Mouse (Mus musculus) MEL (cell line): ENCODE data around the gene Plcb4. TPM values are rescaled to one million over a fixed set of nuclear protein-coding genes. Genes with fewer than 3 reads are reported as not detected.

Experiments
- DNase-seq: peaks from one replicate; pipeline ENCODE4 v3.0.0; 2011; ENCODE audit warnings: low read depth, low spot score
- H3K27ac ChIP-seq: 2 replicates; pipeline ENCODE4 v1.5.1; 2012; ENCODE audit warnings: low read depth, mild to moderate bottlenecking, control low read depth, low read length, moderate library complexity; ENCODE audit not compliant: control insufficient read depth
- H3K27me3 ChIP-seq, 2 experiments: fragments of 150-350 bp in 1 of 2; sonication (generic) in 1 of 2; 2 replicates each; pipeline ENCODE4 v1.6.1; 2012; ENCODE audit warnings: low read length in 2 of 2, mild to moderate bottlenecking in 2 of 2, improper control_type of control experiment in 1 of 2, moderate library complexity in 1 of 2; ENCODE audit not compliant: insufficient read depth in 2 of 2, control insufficient read depth in 1 of 2
- H3K36me3 ChIP-seq, 2 experiments: 2 replicates each; pipeline ENCODE4 v1.6.1; 2012 to 2014; ENCODE audit warnings: low read length in 2 of 2, improper control_type of control experiment in 1 of 2, inconsistent platforms in 1 of 2, mild to moderate bottlenecking in 1 of 2; ENCODE audit not compliant: insufficient read depth in 2 of 2, control insufficient read depth in 1 of 2
- H3K4me1 ChIP-seq, 2 experiments: fragments of 150-350 bp in 1 of 2; sonication (generic) in 1 of 2; 2 replicates each; pipeline ENCODE4 v1.6.1; 2012; ENCODE audit warnings: low read length in 2 of 2, improper control_type of control experiment in 1 of 2, mild to moderate bottlenecking in 1 of 2; ENCODE audit not compliant: insufficient read depth in 2 of 2, control insufficient read depth in 1 of 2
- H3K4me3 ChIP-seq, 2 experiments: fragments of 150-350 bp in 1 of 2; sonication (generic) in 1 of 2; 2 replicates each; pipeline ENCODE4 v1.5.1; 2012; ENCODE audit warnings: low read depth in 2 of 2, low read length in 2 of 2, mild to moderate bottlenecking in 2 of 2, moderate library complexity in 2 of 2, control low read depth in 1 of 2, improper control_type of control experiment in 1 of 2; ENCODE audit not compliant: control insufficient read depth in 1 of 2, insufficient read depth in 1 of 2
- H3K79me2 ChIP-seq: 2 replicates; pipeline ENCODE4 v1.6.1; 2012; ENCODE audit warnings: mild to moderate bottlenecking, low read length, moderate library complexity; ENCODE audit not compliant: control insufficient read depth, poor library complexity, insufficient read depth
- H3K9ac ChIP-seq: 2 replicates; pipeline ENCODE4 v1.6.1; 2012; ENCODE audit warnings: low read depth, mild to moderate bottlenecking, control low read depth, low read length, moderate library complexity; ENCODE audit not compliant: control insufficient read depth, poor library complexity, severe bottlenecking
- H3K9me3 ChIP-seq: fragments of 150-350 bp; sonication (generic); replicated peaks from 2 replicates; pipeline ENCODE4 v1.6.1; 2012; ENCODE audit warnings: mild to moderate bottlenecking, low read length, improper control_type of control experiment, moderate library complexity; ENCODE audit not compliant: insufficient read depth
- CTCF ChIP-seq, 3 experiments: IDR thresholded peaks in 2 of 3; conservative IDR thresholded peaks in 1 of 3; 2 replicates each; pipeline ENCODE4 v1.5.1; 2011 to 2012; ENCODE audit warnings: low read length in 3 of 3, low read depth in 2 of 3, mild to moderate bottlenecking in 2 of 3, improper control_type of control experiment in 1 of 3, inconsistent platforms in 1 of 3, mixed read lengths in 1 of 3, moderate library complexity in 1 of 3; ENCODE audit not compliant: control insufficient read depth in 1 of 3, insufficient read depth in 1 of 3, poor library complexity in 1 of 3, severe bottlenecking in 1 of 3
- E2F4 ChIP-seq: IDR thresholded peaks from 2 replicates; pipeline ENCODE4 v1.6.1; 2011; ENCODE audit warnings: low read depth, low read length, improper control_type of control experiment, borderline replicate concordance
- EP300 ChIP-seq, 2 experiments: IDR thresholded peaks; 2 replicates each; pipeline ENCODE4 v1.6.1; 2011; ENCODE audit warnings: improper control_type of control experiment in 2 of 2, low read length in 2 of 2, low read depth in 1 of 2, mild to moderate bottlenecking in 1 of 2
- ETS1 ChIP-seq: IDR thresholded peaks from 2 replicates; pipeline ENCODE4 v1.6.1; 2012; ENCODE audit warnings: low read depth, mild to moderate bottlenecking, inconsistent platforms, low read length, improper control_type of control experiment, moderate library complexity
- GABPA ChIP-seq: IDR thresholded peaks from 2 replicates; pipeline ENCODE4 v1.6.1; 2012; ENCODE audit warnings: low read depth, mild to moderate bottlenecking, inconsistent platforms, low read length, improper control_type of control experiment, moderate library complexity
- GATA1 ChIP-seq: IDR thresholded peaks from 2 replicates; pipeline ENCODE4 v1.6.1; 2011; ENCODE audit warnings: low read depth, low read length, improper control_type of control experiment
- KAT2A ChIP-seq: conservative IDR thresholded peaks from 2 replicates; pipeline ENCODE4 v1.6.1; 2012; ENCODE audit warnings: low read depth, low read length, improper control_type of control experiment, inconsistent platforms
- MAX ChIP-seq: IDR thresholded peaks from 2 replicates; pipeline ENCODE4 v1.6.1; 2011; ENCODE audit warnings: low read length, improper control_type of control experiment
- MAZ ChIP-seq: IDR thresholded peaks from 2 replicates; pipeline ENCODE4 v1.6.1; 2012; ENCODE audit warnings: low read depth, mild to moderate bottlenecking, inconsistent platforms, low read length, improper control_type of control experiment
- MYB ChIP-seq: IDR thresholded peaks from 2 replicates; pipeline ENCODE4 v1.6.1; 2011; ENCODE audit warnings: mild to moderate bottlenecking, low read depth, low read length, improper control_type of control experiment
- MYC ChIP-seq: IDR thresholded peaks from 2 replicates; pipeline ENCODE4 v1.6.1; 2011; ENCODE audit warnings: low read depth, mild to moderate bottlenecking, low read length, improper control_type of control experiment, moderate library complexity
- NELFE ChIP-seq: IDR thresholded peaks from 2 replicates; pipeline ENCODE4 v1.6.1; 2011; ENCODE audit warnings: low read depth, low read length, improper control_type of control experiment
- NRF1 ChIP-seq: IDR thresholded peaks from 2 replicates; pipeline ENCODE4 v1.6.1; 2014; ENCODE audit warnings: low read depth, mild to moderate bottlenecking, inconsistent platforms, low read length, improper control_type of control experiment, moderate library complexity; ENCODE audit not compliant: poor library complexity, insufficient read depth, severe bottlenecking
- POLR2A ChIP-seq, 2 experiments: IDR thresholded peaks; 2 replicates each; pipeline ENCODE4 v1.6.1; 2011 to 2012; ENCODE audit warnings: low read length in 2 of 2, mild to moderate bottlenecking in 2 of 2, control low read depth in 1 of 2, improper control_type of control experiment in 1 of 2, low read depth in 1 of 2, moderate library complexity in 1 of 2; ENCODE audit not compliant: control insufficient read depth in 1 of 2, insufficient read depth in 1 of 2, poor library complexity in 1 of 2
- POLR2AphosphoS2 ChIP-seq: IDR thresholded peaks from 2 replicates; pipeline ENCODE4 v1.6.1; 2011; ENCODE audit warnings: low read length, improper control_type of control experiment
- RAD21 ChIP-seq: IDR thresholded peaks from 2 replicates; pipeline ENCODE4 v1.6.1; 2011; ENCODE audit warnings: mild to moderate bottlenecking, low read depth, low read length, improper control_type of control experiment
- RCOR1 ChIP-seq: IDR thresholded peaks from 2 replicates; pipeline ENCODE4 v1.6.1; 2012; ENCODE audit warnings: low read depth, mild to moderate bottlenecking, inconsistent platforms, low read length, improper control_type of control experiment
- SIN3A ChIP-seq: IDR thresholded peaks from 2 replicates; pipeline ENCODE4 v1.6.1; 2012; ENCODE audit warnings: low read length, improper control_type of control experiment, inconsistent platforms
- SMC3 ChIP-seq: IDR thresholded peaks from 2 replicates; pipeline ENCODE4 v1.6.1; 2011; ENCODE audit warnings: low read depth, low read length, improper control_type of control experiment
- TBP ChIP-seq: IDR thresholded peaks from 2 replicates; pipeline ENCODE4 v1.8.0; 2011; ENCODE audit warnings: low read depth, low read length, improper control_type of control experiment
- TCF12 ChIP-seq: IDR thresholded peaks from 2 replicates; pipeline ENCODE4 v1.6.1; 2014; ENCODE audit warnings: low read depth, mild to moderate bottlenecking, inconsistent platforms, low read length, improper control_type of control experiment, moderate library complexity
- UBTF ChIP-seq: IDR thresholded peaks from 2 replicates; pipeline ENCODE4 v1.6.1; 2012; ENCODE audit warnings: low read depth, mild to moderate bottlenecking, inconsistent platforms, low read length, improper control_type of control experiment, moderate library complexity, borderline replicate concordance; ENCODE audit not compliant: insufficient read depth
- USF1 ChIP-seq: IDR thresholded peaks from 2 replicates; pipeline ENCODE4 v1.6.1; 2014; ENCODE audit warnings: low read depth, mild to moderate bottlenecking, inconsistent platforms, low read length, improper control_type of control experiment, moderate library complexity
- ZC3H11A ChIP-seq: IDR thresholded peaks from 2 replicates; pipeline ENCODE4 v1.6.1; 2012; ENCODE audit warnings: low read depth, mild to moderate bottlenecking, inconsistent platforms, low read length, improper control_type of control experiment
- ZMIZ1 ChIP-seq: IDR thresholded peaks from 2 replicates; pipeline ENCODE4 v1.6.1; 2012; ENCODE audit warnings: low read depth, mild to moderate bottlenecking, inconsistent platforms, low read length, improper control_type of control experiment, moderate library complexity
- polyA plus RNA-seq, 2 experiments: library from polyadenylated mRNA; stranded (reverse) in 1 of 2; unstranded in 1 of 2; fragments of >175 nt in 1 of 2; fragments of >200 nt in 1 of 2; gene quantifications; 2 replicates each; pipeline versions ENCODE4 v1.2.1 to v1.2.4; 2012; ENCODE audit warnings: low replicate concordance in 2 of 2, low read depth in 1 of 2; ENCODE audit not compliant: insufficient read length in 2 of 2, insufficient read depth in 1 of 2, missing spikeins in 1 of 2
- total RNA-seq: library from RNA; depleted of rRNA; stranded (reverse); fragments of 300-350 nt; gene quantifications from 2 replicates; pipeline ENCODE4 v1.2.3, GENCODE M21; 2012

Gene Plcb4
- total and polyA plus RNA-seq, 3 experiments: not detected

- no peaks in the 10 kb centered on the region for H3K79me2 ChIP-seq
- no peak overlapping the region for H3K27ac ChIP-seq
- no peaks in the 10 kb centered on the region for H3K36me3 ChIP-seq
- no peak overlapping the region for H3K4me3 ChIP-seq
- no peak for TF ChIP-seq NELFE
- peak; percentile 36 for TF ChIP-seq RAD21
- TF ChIP-seq ZMIZ1: no peak
- peak; percentile 35; the same call in 1 of the 2 replicates for TF ChIP-seq SMC3
- 0 out of 2 replicates have a peak, but pooled peaks have one; percentile 2 for TF ChIP-seq ZC3H11A
- no peak for TF ChIP-seq MYB
- TF ChIP-seq CTCF (IDR thresholded peaks at IDR 0.05 in 2 of 3, conservative IDR thresholded peaks at IDR 0.05 in 1 of 3; ENCODE audit: control insufficient read depth in 1 of 3, insufficient read depth in 1 of 3, low read depth in 2 of 3, low read length in 3 of 3, poor library complexity in 1 of 3, severe bottlenecking in 1 of 3): peak in 1 of 3 experiments; percentile 19; a peak in 1 of 6 replicates
- H3K27me3 ChIP-seq: no peaks in the 10 kb centered on the region
- no peak for DNase-seq
- no peaks in the 10 kb centered on the region for H3K9me3 ChIP-seq
- H3K9ac ChIP-seq: no peak overlapping the region
- no peaks in the 10 kb centered on the region for H3K4me1 ChIP-seq
Measured at GRCm38 (mm10) chr2:135926660-135927343, 268.0 kb downstream of the Plcb4 start.

DNA sequence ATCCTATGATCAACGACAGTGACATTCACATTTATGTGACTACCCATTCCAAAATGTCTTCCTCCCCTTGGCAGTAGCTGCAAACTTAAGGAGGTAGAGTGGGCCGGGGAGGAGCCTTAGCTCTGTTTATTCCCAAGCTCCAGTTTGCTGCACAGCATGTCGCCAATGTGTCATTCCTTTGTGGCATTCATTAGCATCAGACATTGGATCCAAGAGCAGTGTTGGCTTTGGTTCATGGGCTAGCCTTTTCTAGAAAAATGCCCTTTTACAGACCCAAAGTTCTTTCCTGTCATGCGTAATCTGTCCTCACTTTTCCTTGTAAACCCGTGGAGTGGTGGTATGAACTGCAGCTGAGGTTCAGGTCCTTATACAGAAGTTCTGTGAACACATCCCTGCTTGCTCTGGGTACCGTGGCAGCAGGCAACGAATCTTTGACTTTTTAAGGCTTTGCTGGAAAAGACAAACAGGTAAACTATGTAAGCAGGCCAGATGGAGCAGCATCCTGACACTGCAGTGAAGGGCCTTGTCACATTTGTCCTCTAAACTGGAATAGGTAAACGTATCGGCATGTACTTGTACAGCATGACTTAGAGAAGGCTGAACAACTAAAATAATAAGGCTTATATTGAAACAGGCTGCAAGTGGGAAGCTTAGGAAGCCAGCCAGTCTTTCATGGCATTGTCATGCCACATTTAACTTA, 270.4 kb downstream of the Plcb4 start:
- TF ChIP-seq KAT2A: no peak
- TF ChIP-seq E2F4: no peak
- TF ChIP-seq ETS1: no peak
- TF ChIP-seq TCF12: no peak
- no peak for TF ChIP-seq GATA1
- no peak for TF ChIP-seq UBTF
- TF ChIP-seq USF1: no peak
- no peak for TF ChIP-seq MAX
- TF ChIP-seq RAD21: no peak
- TF ChIP-seq POLR2AphosphoS2: no peak
- TF ChIP-seq RCOR1: no peak
- TF ChIP-seq EP300 (IDR thresholded peaks at IDR 0.05; ENCODE audit: low read depth in 1 of 2, low read length in 2 of 2): no peak
- no peak for TF ChIP-seq MYC
- no peak for TF ChIP-seq TBP
- no peak for TF ChIP-seq ZMIZ1
- no peak for TF ChIP-seq GABPA
- no peak for TF ChIP-seq MAZ
- TF ChIP-seq SIN3A: no peak
- TF ChIP-seq POLR2A (IDR thresholded peaks at IDR 0.05; ENCODE audit: control insufficient read depth in 1 of 2, insufficient read depth in 1 of 2, low read depth in 1 of 2, low read length in 2 of 2, poor library complexity in 1 of 2): no peak
- no peak for TF ChIP-seq NRF1
- Histone ChIP-seq H3K9ac (no peak overlapping the region), H3K9me3 (no peaks in the 10 kb centered on the region), H3K4me1 (no peaks in the 10 kb centered on the region), H3K27ac (no peak overlapping the region), H3K4me3 (no peak overlapping the region), H3K27me3 (no peaks in the 10 kb centered on the region), H3K36me3 (no peaks in the 10 kb centered on the region), H3K79me2 (no peaks in the 10 kb centered on the region)
- no peak for DNase-seq
